Mouse (Mus musculus): ENCODE measurements around the gene Npcd. TPM values are rescaled to one million over a fixed set of nuclear protein-coding genes. Genes with fewer than 3 reads are reported as not detected.
A peak's percentile ranks its signal among the peaks of the same experiment; 100 is the strongest.

Npcd gene
- polyA plus RNA-seq, 1 experiment, result not detected

- TF ChIP-seq POLR2A (IDR thresholded peaks at IDR 0.05; ENCODE audit: control insufficient read depth, low read depth, low read length) (no peak), CTCF (IDR thresholded peaks at IDR 0.05; ENCODE audit: control insufficient read depth, insufficient read depth, insufficient replicate concordance, low read depth, low read length) (no peak)
- Histone ChIP-seq H3K27me3 (ENCODE audit: control insufficient read depth, insufficient read depth, low read length) (no peaks in the 10 kb centered on the region), H3K27ac (ENCODE audit: control insufficient read depth, insufficient read depth, low read depth, low read length) (no peak overlapping the region), H3K4me1 (ENCODE audit: control insufficient read depth, insufficient read depth, low read length) (no peaks in the 10 kb centered on the region), H3K4me3 (ENCODE audit: control insufficient read depth, low read depth, low read length) (no peak overlapping the region), H3K36me3 (ENCODE audit: control insufficient read depth, insufficient read depth, low read length) (no peaks in the 10 kb centered on the region)
Measured at GRCm38 (mm10) chr15:79755176-79755575, 78.9 kb downstream of the Npcd start.

GRCm38 (mm10) chr15:79753873-79754272 lies 80.2 kb downstream of the Npcd start:
- Histone ChIP-seq H3K4me3 (ENCODE audit: control insufficient read depth, low read depth, low read length) (no peak overlapping the region), H3K36me3 (ENCODE audit: control insufficient read depth, insufficient read depth, low read length) (no peaks in the 10 kb centered on the region), H3K27me3 (ENCODE audit: control insufficient read depth, insufficient read depth, low read length) (no peaks in the 10 kb centered on the region), H3K4me1 (ENCODE audit: control insufficient read depth, insufficient read depth, low read length) (no peaks in the 10 kb centered on the region), H3K27ac (ENCODE audit: control insufficient read depth, insufficient read depth, low read depth, low read length) (no peak overlapping the region)
- no peak for TF ChIP-seq POLR2A (IDR thresholded peaks at IDR 0.05; ENCODE audit: control insufficient read depth, low read depth, low read length)
- no peak for TF ChIP-seq CTCF (IDR thresholded peaks at IDR 0.05; ENCODE audit: control insufficient read depth, insufficient read depth, insufficient replicate concordance, low read depth, low read length)

- H3K4me1 ChIP-seq (ENCODE audit: control insufficient read depth, insufficient read depth, low read length), result no peaks in the 10 kb centered on the region
- H3K4me3 ChIP-seq (ENCODE audit: control insufficient read depth, low read depth, low read length), result no peak overlapping the region
- no peaks in the 10 kb centered on the region for H3K36me3 ChIP-seq (ENCODE audit: control insufficient read depth, insufficient read depth, low read length)
- no peak overlapping the region for H3K27ac ChIP-seq (ENCODE audit: control insufficient read depth, insufficient read depth, low read depth, low read length)
- no peaks in the 10 kb centered on the region for H3K27me3 ChIP-seq (ENCODE audit: control insufficient read depth, insufficient read depth, low read length)
- no peak for TF ChIP-seq POLR2A (IDR thresholded peaks at IDR 0.05; ENCODE audit: control insufficient read depth, low read depth, low read length)
- TF ChIP-seq CTCF (IDR thresholded peaks at IDR 0.05; ENCODE audit: control insufficient read depth, insufficient read depth, insufficient replicate concordance, low read depth, low read length), result no peak
Measured at GRCm38 (mm10) chr15:79753420-79753752, 80.7 kb downstream of the Npcd start.

GRCm38 (mm10) chr15:79752742-79753419 lies 81.2 kb downstream of the Npcd start:
- no peak overlapping the region for H3K4me3 ChIP-seq (ENCODE audit: control insufficient read depth, low read depth, low read length)
- TF ChIP-seq CTCF (IDR thresholded peaks at IDR 0.05; ENCODE audit: control insufficient read depth, insufficient read depth, insufficient replicate concordance, low read depth, low read length) (peak; percentile 95), POLR2A (IDR thresholded peaks at IDR 0.05; ENCODE audit: control insufficient read depth, low read depth, low read length) (no peak)
- H3K36me3 ChIP-seq (ENCODE audit: control insufficient read depth, insufficient read depth, low read length), result no peaks in the 10 kb centered on the region
- H3K27me3 ChIP-seq (ENCODE audit: control insufficient read depth, insufficient read depth, low read length), result no peaks in the 10 kb centered on the region
- no peak overlapping the region for H3K27ac ChIP-seq (ENCODE audit: control insufficient read depth, insufficient read depth, low read depth, low read length)
- H3K4me1 ChIP-seq (ENCODE audit: control insufficient read depth, insufficient read depth, low read length), result no peaks in the 10 kb centered on the region

GRCm38 (mm10) chr15:79751772-79752171 lies 82.3 kb downstream of the Npcd start:
- no peaks in the 10 kb centered on the region for H3K4me1 ChIP-seq (ENCODE audit: control insufficient read depth, insufficient read depth, low read length)
- no peaks in the 10 kb centered on the region for H3K27me3 ChIP-seq (ENCODE audit: control insufficient read depth, insufficient read depth, low read length)
- H3K4me3 ChIP-seq (ENCODE audit: control insufficient read depth, low read depth, low read length), result no peak overlapping the region
- TF ChIP-seq CTCF (IDR thresholded peaks at IDR 0.05; ENCODE audit: control insufficient read depth, insufficient read depth, insufficient replicate concordance, low read depth, low read length), result no peak
- TF ChIP-seq POLR2A (IDR thresholded peaks at IDR 0.05; ENCODE audit: control insufficient read depth, low read depth, low read length), result no peak
- H3K27ac ChIP-seq (ENCODE audit: control insufficient read depth, insufficient read depth, low read depth, low read length), result no peak overlapping the region
- no peaks in the 10 kb centered on the region for H3K36me3 ChIP-seq (ENCODE audit: control insufficient read depth, insufficient read depth, low read length)

GRCm38 (mm10) chr15:79750266-79750665 lies 83.8 kb downstream of the Npcd start:
- Histone ChIP-seq H3K27ac (ENCODE audit: control insufficient read depth, insufficient read depth, low read depth, low read length) (no peak overlapping the region), H3K36me3 (ENCODE audit: control insufficient read depth, insufficient read depth, low read length) (no peaks in the 10 kb centered on the region), H3K4me3 (ENCODE audit: control insufficient read depth, low read depth, low read length) (no peak overlapping the region), H3K27me3 (ENCODE audit: control insufficient read depth, insufficient read depth, low read length) (no peaks in the 10 kb centered on the region), H3K4me1 (ENCODE audit: control insufficient read depth, insufficient read depth, low read length) (no peaks in the 10 kb centered on the region)
- TF ChIP-seq CTCF (IDR thresholded peaks at IDR 0.05; ENCODE audit: control insufficient read depth, insufficient read depth, insufficient replicate concordance, low read depth, low read length), result no peak
- TF ChIP-seq POLR2A (IDR thresholded peaks at IDR 0.05; ENCODE audit: control insufficient read depth, low read depth, low read length), result no peak

- Histone ChIP-seq H3K4me1 (ENCODE audit: control insufficient read depth, insufficient read depth, low read length) (peaks cover 2% of the 10 kb centered on the region), H3K36me3 (ENCODE audit: control insufficient read depth, insufficient read depth, low read length) (no peaks in the 10 kb centered on the region), H3K4me3 (ENCODE audit: control insufficient read depth, low read depth, low read length) (no peak overlapping the region), H3K27ac (ENCODE audit: control insufficient read depth, insufficient read depth, low read depth, low read length) (no peak overlapping the region), H3K27me3 (ENCODE audit: control insufficient read depth, insufficient read depth, low read length) (no peaks in the 10 kb centered on the region)
- TF ChIP-seq CTCF (IDR thresholded peaks at IDR 0.05; ENCODE audit: control insufficient read depth, insufficient read depth, insufficient replicate concordance, low read depth, low read length), result no peak
- TF ChIP-seq POLR2A (IDR thresholded peaks at IDR 0.05; ENCODE audit: control insufficient read depth, low read depth, low read length), result no peak
Measured at GRCm38 (mm10) chr15:79749162-79749561, 84.9 kb downstream of the Npcd start.
